ENCODE assay signal across 19 mouse cellular contexts in the genomic region with DNA sequence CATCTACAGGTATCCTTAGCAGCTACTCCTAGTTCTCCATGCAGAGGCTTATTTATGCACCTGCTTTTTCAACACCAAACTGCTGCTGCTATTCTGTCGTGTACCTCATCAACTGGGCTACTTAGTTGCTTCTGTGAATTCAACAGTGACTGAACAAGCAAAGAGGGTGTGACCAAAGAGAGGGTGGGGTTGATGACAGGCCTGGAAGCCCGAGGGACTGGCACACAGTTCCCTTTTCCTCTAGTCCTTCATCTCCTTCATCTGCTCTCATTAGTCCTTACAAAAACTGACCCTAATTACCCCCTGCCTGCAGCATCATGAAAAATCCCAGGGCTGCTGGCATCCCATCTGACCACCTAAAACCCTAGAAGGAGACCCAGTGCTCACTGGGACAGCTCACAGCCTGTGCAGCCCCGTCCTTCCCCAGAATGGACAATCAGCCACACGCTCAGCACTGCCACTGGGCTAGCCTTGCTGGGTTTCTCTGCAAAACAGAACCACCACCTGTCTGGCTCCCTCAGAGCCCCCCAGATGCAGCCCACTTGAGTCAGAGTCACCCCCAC. TPM values are rescaled to one million over a fixed set of nuclear protein-coding genes. Genes with fewer than 3 reads are reported as not detected.
DNase-seq lines count a peak whose midpoint lies in the region; ATAC-seq and TF ChIP-seq lines count a peak whose summit lies in the region.
"Had no signal": no experiment of that assay in that cellular context is flagged by ENCODE, and none has a peak within 500 bp of the region (broad histone marks: within the 10 kb centered on the region; RNA-seq: fewer than 3 reads in every experiment).

No protein-coding gene starts in this region.

- H3K4me1 ChIP-seq in forebrain, embryonic 13.5 days = peaks cover 53% of the 10 kb centered on the region
- peaks cover 48% of the 10 kb centered on the region for H3K4me1 ChIP-seq in forebrain, embryonic 12.5 days
- H3K4me1 ChIP-seq in lung, adult 2 months (ENCODE audit: control insufficient read depth, insufficient read depth, low read length) = peaks cover 19% of the 10 kb centered on the region
- H3K4me1 ChIP-seq in intestine, postnatal 0 days (replicated peaks; ENCODE audit: control insufficient read depth, insufficient read depth, low read length) = no peaks in the 10 kb centered on the region
- peaks cover 58% of the 10 kb centered on the region for H3K4me1 ChIP-seq in midbrain, embryonic 13.5 days (replicated peaks)

- peak; percentile 8 for DNase-seq in lung, postnatal 25 days (ENCODE audit: low spot score)
- no peak for DNase-seq in lung, adult 2 months
- peak; percentile 21 for DNase-seq in splenic B cell, adult 2 months (ENCODE audit: low read depth, low spot score)
- DNase-seq: adrenal gland, postnatal 14 days; kidney, postnatal 10 days; right cerebral cortex, postnatal 14 days had no signal

- H3K9me3 ChIP-seq in forebrain, embryonic 13.5 days (replicated peaks) = no peaks in the 10 kb centered on the region
- no peaks in the 10 kb centered on the region for H3K9me3 ChIP-seq in forebrain, embryonic 12.5 days
- no peaks in the 10 kb centered on the region for H3K9me3 ChIP-seq in intestine, postnatal 0 days (ENCODE audit: control insufficient read depth)
- H3K9me3 ChIP-seq in midbrain, embryonic 13.5 days = no peaks in the 10 kb centered on the region
- H3K9me3 ChIP-seq: embryonic facial prominence, embryonic 12.5 days; forebrain, embryonic 15.5 days; limb, embryonic 15.5 days; liver, embryonic 15.5 days; neural tube, embryonic 15.5 days had no signal

- TF ChIP-seq CTCF in lung, adult 2 months (IDR thresholded peaks at IDR 0.05; ENCODE audit: insufficient read depth, low read length) = no peak
- no peak for TF ChIP-seq CTCF in intestine, postnatal 0 days (IDR thresholded peaks at IDR 0.05; ENCODE audit: low read depth)

- H3K9ac ChIP-seq in forebrain, embryonic 13.5 days = no peak overlapping the region
- H3K9ac ChIP-seq in forebrain, embryonic 12.5 days = no peak overlapping the region
- no peak overlapping the region for H3K9ac ChIP-seq in intestine, postnatal 0 days (ENCODE audit: low read depth, low read length)
- no peak overlapping the region for H3K9ac ChIP-seq in midbrain, embryonic 13.5 days (replicated peaks)
- H3K9ac ChIP-seq: embryonic facial prominence, embryonic 12.5 days; forebrain, embryonic 15.5 days; limb, embryonic 15.5 days; liver, embryonic 15.5 days; neural tube, embryonic 15.5 days had no signal

- 0 out of 2 replicates have a peak, but pooled peaks have one; percentile 6 for ATAC-seq in forebrain, embryonic 13.5 days
- no peak for ATAC-seq in forebrain, embryonic 12.5 days (ENCODE audit: low FRiP score)
- peak; percentile 45; the same call in 1 of the 2 replicates for ATAC-seq in granulocyte monocyte progenitor cell, adult 5-6 weeks (replicated peaks; ENCODE audit: poor library complexity, severe bottlenecking)
- ATAC-seq in intestine, postnatal 0 days = no peak
- ATAC-seq in midbrain, embryonic 13.5 days = no peak; the same call in 1 of the 2 replicates

- 34% methylated on average over 4 of the region's 4 CpGs for WGBS in forebrain, embryonic 13.5 days
- 42% methylated on average over 4 of the region's 4 CpGs for WGBS in forebrain, embryonic 12.5 days
- 49% methylated on average over 4 of the region's 4 CpGs for WGBS in lung, adult 2 months
- WGBS in intestine, postnatal 0 days = 50% methylated on average over 4 of the region's 4 CpGs
- WGBS in midbrain, embryonic 13.5 days = 49% methylated on average over 4 of the region's 4 CpGs

- TF ChIP-seq POLR2A in lung, adult 2 months (IDR thresholded peaks at IDR 0.05; ENCODE audit: borderline replicate concordance, extremely low read depth, low read depth, low read length) = no peak

- H3K4me3 ChIP-seq in forebrain, embryonic 13.5 days = no peak overlapping the region
- no peak overlapping the region for H3K4me3 ChIP-seq in forebrain, embryonic 12.5 days (replicated peaks)
- H3K4me3 ChIP-seq in lung, adult 2 months (replicated peaks; ENCODE audit: extremely low read depth, low read depth, low read length) = no peak overlapping the region
- H3K4me3 ChIP-seq in intestine, postnatal 0 days (ENCODE audit: low read depth, low read length) = no peak overlapping the region
- H3K4me3 ChIP-seq in midbrain, embryonic 13.5 days (replicated peaks) = no peak overlapping the region
- H3K4me3 ChIP-seq: embryonic facial prominence, embryonic 12.5 days; erythroblast, embryonic 14.5 days; forebrain, embryonic 15.5 days; limb, embryonic 15.5 days; liver, embryonic 15.5 days; neural tube, embryonic 15.5 days had no signal

- no peak overlapping the region for H3K27ac ChIP-seq in forebrain, embryonic 13.5 days
- no peak overlapping the region for H3K27ac ChIP-seq in forebrain, embryonic 12.5 days
- H3K27ac ChIP-seq in intestine, postnatal 0 days (ENCODE audit: low read depth, low read length) = no peak overlapping the region
- H3K27ac ChIP-seq in midbrain, embryonic 13.5 days = no peak overlapping the region
- H3K27ac ChIP-seq: embryonic facial prominence, embryonic 12.5 days; forebrain, embryonic 15.5 days; limb, embryonic 15.5 days; liver, embryonic 15.5 days; neural tube, embryonic 15.5 days; stomach, postnatal 0 days had no signal

- H3K4me2 ChIP-seq in forebrain, embryonic 13.5 days = no peak overlapping the region
- no peak overlapping the region for H3K4me2 ChIP-seq in forebrain, embryonic 12.5 days
- H3K4me2 ChIP-seq in intestine, postnatal 0 days (replicated peaks; ENCODE audit: low read depth) = no peak overlapping the region
- H3K4me2 ChIP-seq in midbrain, embryonic 13.5 days (replicated peaks) = no peak overlapping the region
- H3K4me2 ChIP-seq: embryonic facial prominence, embryonic 12.5 days; forebrain, embryonic 15.5 days; limb, embryonic 15.5 days; liver, embryonic 15.5 days; midbrain, embryonic 11.5 days; neural tube, embryonic 15.5 days had no signal

- H3K36me3 ChIP-seq in forebrain, embryonic 13.5 days (ENCODE audit: poor library complexity, severe bottlenecking) = no peaks in the 10 kb centered on the region
- H3K36me3 ChIP-seq in forebrain, embryonic 12.5 days (replicated peaks) = no peaks in the 10 kb centered on the region
- no peaks in the 10 kb centered on the region for H3K36me3 ChIP-seq in splenic B cell, adult 2 months (ENCODE audit: control insufficient read depth, insufficient read depth, low read length, poor library complexity, severe bottlenecking)
- no peaks in the 10 kb centered on the region for H3K36me3 ChIP-seq in intestine, postnatal 0 days (ENCODE audit: control insufficient read depth, insufficient read depth)
- no peaks in the 10 kb centered on the region for H3K36me3 ChIP-seq in midbrain, embryonic 13.5 days
- H3K36me3 ChIP-seq: embryonic facial prominence, embryonic 12.5 days; forebrain, embryonic 15.5 days; limb, embryonic 15.5 days; liver, embryonic 15.5 days; neural tube, embryonic 15.5 days had no signal

- peaks cover 6% of the 10 kb centered on the region; the same call in 1 of the 2 replicates for H3K27me3 ChIP-seq in forebrain, embryonic 13.5 days
- peaks cover 33% of the 10 kb centered on the region for H3K27me3 ChIP-seq in forebrain, embryonic 12.5 days
- no peaks in the 10 kb centered on the region for H3K27me3 ChIP-seq in splenic B cell, adult 2 months (ENCODE audit: control insufficient read depth, insufficient read depth, low read length, poor library complexity, severe bottlenecking)
- H3K27me3 ChIP-seq in intestine, postnatal 0 days (replicated peaks; ENCODE audit: control insufficient read depth, insufficient read depth, low read length) = no peaks in the 10 kb centered on the region
- peaks cover 24% of the 10 kb centered on the region; the same call in 1 of the 2 replicates for H3K27me3 ChIP-seq in midbrain, embryonic 13.5 days
- H3K27me3 ChIP-seq: forebrain, embryonic 15.5 days had no signal

RNA-seq across cellular contexts. Expression of a gene that starts 5.8 kb away (rescaled TPM):
- polyA plus RNA-seq in forebrain, embryonic 13.5 days (2015; fragmentation: Nextera tagmentation; extraction: Ambion mirVana) = 9.4 and 10.3 TPM in 2 replicates
- polyA plus RNA-seq in forebrain, embryonic 12.5 days (2016; fragmentation: Nextera tagmentation; extraction: Ambion mirVana) = 9.3 and 10.2 TPM in 2 replicates
- polyA plus RNA-seq in lung, adult 2 months (2012; rRNA removed) = 5.3 and 6.8 TPM in 2 replicates
- 2.1 and 4.4 TPM in 2 replicates for total RNA-seq in granulocyte monocyte progenitor cell, adult 5-6 weeks (2014; fragmentation: Nextera tagmentation)
- 0.52 and 1.6 TPM in 2 replicates for total RNA-seq in granulocyte monocyte progenitor cell, adult 5-6 weeks (2017)
- polyA plus RNA-seq in intestine, postnatal 0 days (2015; fragmentation: Nextera tagmentation; extraction: Ambion mirVana) = 0.33 and 0.43 TPM in 2 replicates
- 8.0 and 10.9 TPM in 2 replicates for polyA plus RNA-seq in midbrain, embryonic 13.5 days (2015; fragmentation: Nextera tagmentation; extraction: Ambion mirVana)

RNA-seq across cellular contexts. Expression of a gene that starts 54.0 kb away (rescaled TPM):
- polyA plus RNA-seq in forebrain, embryonic 13.5 days (2015; fragmentation: Nextera tagmentation; extraction: Ambion mirVana) = 70.5 and 86.0 TPM in 2 replicates
- polyA plus RNA-seq in forebrain, embryonic 12.5 days (2016; fragmentation: Nextera tagmentation; extraction: Ambion mirVana) = 82.2 and 84.4 TPM in 2 replicates
- 0.96 and 1.1 TPM in 2 replicates for polyA plus RNA-seq in lung, adult 2 months (2012; rRNA removed)
- 65.5 and 77.0 TPM in 2 replicates for total RNA-seq in granulocyte monocyte progenitor cell, adult 5-6 weeks (2014; fragmentation: Nextera tagmentation)
- total RNA-seq in granulocyte monocyte progenitor cell, adult 5-6 weeks (2017) = 83.2 and 99.1 TPM in 2 replicates
- polyA plus RNA-seq in intestine, postnatal 0 days (2015; fragmentation: Nextera tagmentation; extraction: Ambion mirVana) = 59.7 and 61.0 TPM in 2 replicates
- polyA plus RNA-seq in midbrain, embryonic 13.5 days (2015; fragmentation: Nextera tagmentation; extraction: Ambion mirVana) = 83.7 and 93.5 TPM in 2 replicates

Comparison
In these comparisons a context has a peak if more than half of its experiments do, and no peak if none do; other contexts are left out.
1. ATAC-seq: peak in forebrain, embryonic 13.5 days (single experiment) and granulocyte monocyte progenitor cell, adult 5-6 weeks (single experiment); none in forebrain, embryonic 12.5 days (single experiment), intestine, postnatal 0 days (single experiment) and midbrain, embryonic 13.5 days (single experiment).
2. RNA of a gene that starts 54.0 kb away (polyA plus RNA-seq): 70.5 to 86.0 TPM in forebrain, embryonic 13.5 days, 83.7 to 93.5 TPM in midbrain, embryonic 13.5 days, 82.2 to 84.4 TPM in forebrain, embryonic 12.5 days and 59.7 to 61.0 TPM in intestine, postnatal 0 days; 0.96 to 1.1 TPM in lung, adult 2 months; every median in the first group is over 10 times any median in the second.